Mouse (Mus musculus): ENCODE results near the gene Sbf2.
"Not testable (repeated sequence)": the region's sequence is repeated elsewhere in the genome, so short reads cannot be mapped to it uniquely, and the experiment has no call there.

Gene Sbf2

GRCm38 (mm10) chr7:110565815-110566549, 48.7 kb downstream of the Sbf2 start:
- no peak for DNase-seq

GRCm38 (mm10) chr7:110561647-110562046, 53.1 kb downstream of the Sbf2 start:
- DNase-seq: no peak

DNA sequence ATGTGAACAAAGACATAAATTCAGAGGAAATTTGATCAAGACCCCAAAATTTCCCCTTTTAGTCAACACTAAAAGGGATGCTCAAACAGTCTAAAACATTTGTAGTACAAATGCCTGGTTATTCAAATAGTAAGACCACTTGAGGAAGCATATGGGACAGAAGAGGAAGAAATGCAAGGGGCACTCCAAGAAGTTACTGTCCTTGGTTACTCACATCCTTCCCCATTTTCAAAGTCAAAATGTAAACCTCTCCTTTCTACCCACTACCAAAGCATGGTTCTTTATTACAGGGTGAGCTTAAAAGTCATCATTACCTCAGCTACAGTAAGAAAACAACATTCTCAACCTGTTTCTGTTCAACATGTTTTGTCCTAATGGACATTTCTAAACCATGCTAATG, 57.7 kb downstream of the Sbf2 start:
- DNase-seq: no peak

DNA sequence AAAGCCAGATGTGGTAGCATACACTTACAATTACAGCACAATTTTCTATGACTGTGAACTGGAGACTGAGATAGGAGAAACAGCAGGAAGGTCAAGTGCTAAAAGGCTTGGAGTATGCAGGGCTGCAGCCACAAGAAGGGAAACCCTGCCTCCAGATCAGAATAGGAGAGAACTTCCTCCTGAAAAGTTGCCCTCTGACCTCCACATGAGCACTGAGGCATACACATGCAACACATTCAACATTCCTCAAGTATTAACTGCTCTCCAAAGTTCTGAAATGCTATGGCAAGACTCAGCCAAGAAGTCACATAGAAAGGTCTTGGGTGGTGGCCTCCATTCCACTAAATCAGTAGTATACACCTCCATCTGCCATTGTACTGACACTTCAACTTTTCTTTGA, 58.5 kb downstream of the Sbf2 start:
- peak; percentile 40 for DNase-seq

- DNase-seq: no peak
Observed at GRCm38 (mm10) chr7:110555260-110555659, 59.5 kb downstream of the Sbf2 start.

DNA sequence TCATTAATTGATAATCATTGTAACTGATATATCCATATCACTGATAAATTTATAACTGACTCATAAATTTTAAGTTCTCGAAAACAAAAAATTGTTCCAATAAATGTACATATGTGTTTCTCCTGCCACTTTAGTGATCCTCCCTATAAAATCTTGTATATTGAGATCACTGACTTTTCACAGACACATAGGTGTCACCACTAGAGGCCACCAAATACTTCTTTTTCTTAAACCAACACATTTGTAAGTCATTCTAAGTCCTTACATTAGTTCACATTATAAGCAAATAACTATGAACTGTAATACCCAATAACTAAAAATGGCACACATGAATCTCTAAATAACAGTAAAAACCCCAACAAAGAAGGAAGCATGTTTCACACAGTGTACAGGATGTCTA, 66.5 kb downstream of the Sbf2 start:
- DNase-seq: peak; percentile 22

GRCm38 (mm10) chr7:110543341-110543740, 71.4 kb downstream of the Sbf2 start:
- no peak for DNase-seq

- DNase-seq: no peak
Observed at GRCm38 (mm10) chr7:110539266-110539665, 75.5 kb downstream of the Sbf2 start.

- not testable (repeated sequence) for DNase-seq
Observed at GRCm38 (mm10) chr7:110530295-110530694, 84.4 kb downstream of the Sbf2 start.

- no peak for DNase-seq
Observed at GRCm38 (mm10) chr7:110525090-110525775, 89.5 kb downstream of the Sbf2 start.

DNA sequence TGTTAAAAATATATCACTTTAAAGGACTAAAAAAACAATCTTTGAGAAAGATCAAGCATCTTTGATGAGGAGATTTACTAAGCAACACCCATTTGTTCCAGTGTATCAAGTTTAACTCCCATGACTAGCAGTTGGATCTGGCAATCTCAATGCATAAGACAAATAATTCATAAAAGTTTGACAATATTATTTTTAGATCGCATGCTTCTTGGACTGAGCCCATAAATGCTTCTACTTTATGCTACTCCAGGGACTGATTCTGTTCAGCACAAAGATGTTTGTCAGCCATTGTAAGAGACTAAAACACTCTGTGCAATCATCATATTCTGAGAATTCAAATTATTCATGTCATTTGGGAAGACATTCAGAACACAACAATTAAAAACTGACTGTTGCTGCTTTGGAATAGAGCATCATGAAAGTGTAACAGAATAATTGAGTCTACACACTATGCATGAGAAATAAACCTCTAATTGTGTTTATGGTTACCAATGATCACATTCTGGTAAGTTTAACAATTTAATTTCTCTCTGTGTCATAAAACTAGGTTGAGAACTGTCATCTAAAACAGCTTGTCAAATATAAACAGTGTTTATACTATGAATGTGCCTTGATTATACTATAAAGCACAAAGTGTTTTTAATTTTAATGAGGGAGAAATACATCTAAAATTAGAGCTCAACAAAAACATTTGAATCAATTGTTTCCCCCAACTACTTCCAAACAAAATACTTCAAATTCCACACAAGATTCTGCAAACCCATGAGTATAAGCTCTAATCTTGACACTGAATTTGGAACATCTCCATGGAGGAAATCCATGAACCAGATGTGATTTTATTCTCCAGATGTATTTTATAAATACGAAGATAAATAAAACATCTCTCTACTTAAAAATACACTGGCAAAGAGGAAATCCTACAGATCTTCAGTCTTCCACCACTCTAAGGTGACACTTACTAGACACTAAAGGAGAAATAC, 98.2 kb downstream of the Sbf2 start:
- DNase-seq: no peak

GRCm38 (mm10) chr7:110514131-110514530, 100.6 kb downstream of the Sbf2 start:
- no peak for DNase-seq

DNA sequence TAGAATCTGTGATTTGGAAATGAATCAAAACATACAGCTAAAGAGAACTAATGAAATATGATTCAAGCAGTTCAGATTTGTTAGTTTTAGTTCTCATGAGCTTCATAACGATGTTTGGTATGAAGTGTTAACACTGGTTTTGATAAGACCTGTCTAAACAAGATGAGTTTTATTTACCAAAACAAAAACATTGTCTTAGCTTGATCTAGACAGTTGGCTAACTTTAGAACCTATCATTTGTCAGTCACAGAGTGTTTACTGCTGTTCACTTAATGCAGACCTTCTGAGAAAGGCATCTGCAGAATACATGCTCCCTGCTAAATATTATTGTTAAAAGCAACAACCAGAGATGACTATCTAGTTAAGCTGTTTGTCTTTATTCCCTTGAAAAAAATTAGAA, 116.1 kb downstream of the Sbf2 start:
- DNase-seq: no peak

DNA sequence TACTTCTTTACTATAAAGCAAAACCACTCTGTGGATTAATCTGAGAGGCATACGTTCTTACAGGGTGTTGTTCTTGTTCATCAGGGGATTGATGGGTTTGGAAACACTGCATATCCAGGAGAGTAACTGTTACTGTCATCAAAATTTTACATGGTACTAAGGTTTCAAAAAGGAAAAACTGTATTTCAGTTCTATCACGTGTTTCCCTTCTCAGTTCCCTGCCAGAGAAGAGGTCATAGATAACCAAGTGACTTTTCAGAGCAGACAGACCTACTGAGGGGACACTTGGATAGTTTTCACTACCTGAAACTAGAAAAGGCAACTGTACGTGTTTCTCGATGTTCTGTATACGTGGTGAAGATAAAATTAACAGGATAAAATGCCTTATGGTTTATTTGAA, 123.7 kb downstream of the Sbf2 start:
- DNase-seq: no peak

- no peak for DNase-seq
Observed at GRCm38 (mm10) chr7:110485051-110485450, 129.7 kb downstream of the Sbf2 start.

DNA sequence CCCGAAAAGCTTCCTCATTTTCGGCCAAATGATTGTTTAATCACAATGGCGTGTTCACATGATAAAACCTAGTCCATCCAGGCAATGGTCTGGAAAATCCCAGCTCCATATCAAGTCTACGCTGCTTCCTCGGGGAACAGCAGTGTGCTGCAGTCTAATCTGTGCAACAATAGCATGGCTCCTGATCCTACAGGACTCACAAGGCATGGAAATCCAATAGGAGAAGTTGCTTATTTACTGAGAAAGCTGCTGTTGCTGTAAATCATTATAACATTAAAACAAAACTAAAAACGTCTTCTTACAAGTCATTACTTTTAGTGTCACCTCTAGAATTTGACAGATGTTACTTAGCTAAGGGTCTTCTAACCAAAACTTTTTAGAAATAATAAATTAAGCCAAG, 143.7 kb downstream of the Sbf2 start:
- DNase-seq: no peak

- no peak for DNase-seq
Observed at GRCm38 (mm10) chr7:110463471-110463870, 151.3 kb downstream of the Sbf2 start.

- DNase-seq: peak; percentile 72
Observed at GRCm38 (mm10) chr7:110432301-110432700, 182.4 kb downstream of the Sbf2 start.

GRCm38 (mm10) chr7:110416318-110416717, 198.4 kb downstream of the Sbf2 start:
- DNase-seq: no peak

DNA sequence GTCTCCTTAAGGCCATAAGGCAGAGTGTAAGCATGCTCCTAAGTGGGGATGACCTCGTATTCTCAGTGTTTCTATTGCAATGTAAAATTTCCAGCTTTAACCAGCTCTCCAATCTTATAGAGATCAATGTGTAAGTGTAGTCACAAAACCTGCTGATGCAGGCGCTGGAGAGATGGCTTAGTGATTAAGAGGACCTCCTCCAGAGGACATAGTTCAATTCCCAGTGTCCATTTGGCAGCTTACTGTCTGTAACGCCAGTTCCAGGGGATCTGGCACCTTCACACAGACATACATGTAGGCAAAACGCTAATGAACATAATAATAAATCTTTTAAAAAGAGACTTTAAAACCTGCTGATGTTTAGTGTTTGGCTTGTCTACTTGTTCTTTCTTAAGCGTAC, 200.4 kb downstream of the Sbf2 start:
- DNase-seq: no peak

- peak; percentile 9 for DNase-seq
Observed at GRCm38 (mm10) chr7:110402092-110402491, 212.6 kb downstream of the Sbf2 start.

- DNase-seq: no peak
Observed at GRCm38 (mm10) chr7:110392576-110392975, 222.1 kb downstream of the Sbf2 start.

DNA sequence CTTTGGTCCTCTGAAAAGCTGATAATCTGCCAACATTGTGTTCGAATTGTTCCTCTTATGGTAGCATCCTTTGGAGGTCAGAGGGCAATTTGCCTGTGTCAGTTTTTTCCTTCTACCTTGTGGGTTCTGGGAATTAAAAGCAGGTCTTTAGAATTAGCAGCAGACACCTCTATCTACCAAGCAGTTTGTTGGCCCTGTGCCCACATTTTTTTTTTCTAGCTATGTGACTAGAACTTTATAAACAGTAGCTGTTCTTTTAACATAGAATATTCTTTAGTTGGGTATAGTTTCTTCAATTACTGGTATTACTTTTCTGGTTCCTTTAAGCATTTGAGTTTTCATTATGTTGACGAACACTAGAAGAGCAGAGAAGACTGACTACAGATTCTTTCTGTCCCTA, 223.1 kb downstream of the Sbf2 start:
- DNase-seq: no peak

Data from embryo, embryonic 11 days (tissue).